Mouse (Mus musculus) left cerebral cortex, adult 9 months (tissue): ENCODE data around the gene Zbtb9.
"Not testable (repeated sequence)": the region's sequence is repeated elsewhere in the genome, so short reads cannot be mapped to it uniquely, and the experiment has no call there.

Experiments
- DNase-seq, 2 experiments: peaks; one replicate each; pipeline ENCODE4 v3.0.0; 2022; ENCODE audit warnings: low spot score in 2 of 2

Gene Zbtb9

GRCm38 (mm10) chr17:26972703-26973574 is at the start of gene Zbtb9:
TSS of gene Zbtb9 (plus strand) at chr17:26973167.
- peak; percentile 87 to 95 for DNase-seq

- DNase-seq = not testable (repeated sequence)
Observed at GRCm38 (mm10) chr17:26925414-26925813, 47.6 kb upstream of the Zbtb9 start.

GRCm38 (mm10) chr17:26931795-26932194 is 41.2 kb upstream of the Zbtb9 start:
- DNase-seq = peak in 1 of 2 experiments; percentile 38

- peak; percentile 80 to 96 for DNase-seq
Observed at GRCm38 (mm10) chr17:26932839-26933398, 40.0 kb upstream of the Zbtb9 start, which contains the start of gene Phf1. TSS of gene Phf1 (plus strand) at chr17:26933052.

GRCm38 (mm10) chr17:26933419-26933818 is 39.5 kb upstream of the Zbtb9 start:
- DNase-seq = no peak

GRCm38 (mm10) chr17:26933885-26934827 is 38.8 kb upstream of the Zbtb9 start:
- DNase-seq = no peak

GRCm38 (mm10) chr17:26935027-26935426 is 37.9 kb upstream of the Zbtb9 start:
- DNase-seq = no peak

GRCm38 (mm10) chr17:26936453-26936852 is 36.5 kb upstream of the Zbtb9 start:
- no peak for DNase-seq

- DNase-seq = no peak
Observed at GRCm38 (mm10) chr17:26936921-26937695, 35.9 kb upstream of the Zbtb9 start.

- DNase-seq = no peak
Observed at GRCm38 (mm10) chr17:26937883-26938695, 34.9 kb upstream of the Zbtb9 start.

GRCm38 (mm10) chr17:26938731-26939130 is 34.2 kb upstream of the Zbtb9 start:
- DNase-seq = no peak

GRCm38 (mm10) chr17:26939178-26939972 is 33.6 kb upstream of the Zbtb9 start, which contains the start of gene Cuta:
TSS of gene Cuta (minus strand) at chr17:26939569.
- DNase-seq = peak; percentile 100

GRCm38 (mm10) chr17:26939973-26940300 is 33.0 kb upstream of the Zbtb9 start:
- no peak for DNase-seq

GRCm38 (mm10) chr17:26941031-26941789 is 31.8 kb upstream of the Zbtb9 start, which contains the start of gene Syngap1:
TSS of gene Syngap1 (plus strand) at chr17:26941253.
- peak in 1 of 2 experiments; percentile 46 for DNase-seq

GRCm38 (mm10) chr17:26941841-26942570 is 31.0 kb upstream of the Zbtb9 start:
- DNase-seq = peak in 1 of 2 experiments; percentile 19

GRCm38 (mm10) chr17:26945824-26946495 is 27.0 kb upstream of the Zbtb9 start:
- no peak for DNase-seq

- peak in 1 of 2 experiments; percentile 70 for DNase-seq
Observed at GRCm38 (mm10) chr17:26946567-26946966, 26.4 kb upstream of the Zbtb9 start.
